Mouse (Mus musculus): ENCODE measurements around the gene Daxx. TPM values are rescaled to one million over a fixed set of nuclear protein-coding genes. Genes with fewer than 3 reads are reported as not detected.
A peak's percentile ranks its signal among the peaks of the same experiment; 100 is the strongest.

The Daxx gene
- polyA plus RNA-seq, 1 experiment: 56.8 TPM

DNA sequence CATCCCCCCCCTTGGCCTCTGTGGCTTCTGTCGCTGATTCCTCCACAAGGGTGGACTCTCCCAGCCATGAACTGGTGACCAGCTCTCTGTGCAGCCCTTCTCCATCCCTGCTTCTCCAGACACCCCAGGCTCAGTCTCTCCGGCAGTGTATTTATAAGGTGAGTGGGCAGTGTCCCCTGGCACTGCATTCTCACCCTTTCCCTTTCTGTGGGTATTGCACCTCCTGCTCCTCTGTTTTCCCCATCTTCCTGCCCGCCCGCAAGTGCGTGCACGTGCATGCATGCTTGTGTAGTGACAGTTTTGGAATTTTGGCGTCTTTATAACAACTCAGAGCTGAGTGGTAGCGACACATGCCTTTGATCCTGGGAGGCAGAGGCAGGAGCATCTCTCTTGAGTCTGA, 4.7 kb downstream of the Daxx start:
- H3K4me3 ChIP-seq (ENCODE audit: extremely low read depth, insufficient read depth, insufficient read length): no peak overlapping the region
- H3K4me1 ChIP-seq (ENCODE audit: control insufficient read depth, insufficient read depth, insufficient read length): peaks cover 14% of the 10 kb centered on the region; the same call in 1 of the 2 replicates
- peaks cover 32% of the 10 kb centered on the region for H3K36me3 ChIP-seq (ENCODE audit: control insufficient read depth, insufficient read depth, low read length)
- no peak for DNase-seq (ENCODE audit: low read depth in 1 of 2, low spot score in 2 of 2)
- H3K27ac ChIP-seq (ENCODE audit: insufficient read depth, low read length): peak overlapping the region; percentile 10
- no peaks in the 10 kb centered on the region for H3K27me3 ChIP-seq (ENCODE audit: control insufficient read depth, insufficient read depth, low read length)
- WGBS: 94% methylated on average over 8 of the region's 8 CpGs
- TF ChIP-seq CTCF (IDR thresholded peaks at IDR 0.05; ENCODE audit: extremely low read depth, insufficient read depth, insufficient read length, insufficient replicate concordance) (no peak), POLR2A (IDR thresholded peaks at IDR 0.05; ENCODE audit: low read depth, low read length) (no peak)

DNA sequence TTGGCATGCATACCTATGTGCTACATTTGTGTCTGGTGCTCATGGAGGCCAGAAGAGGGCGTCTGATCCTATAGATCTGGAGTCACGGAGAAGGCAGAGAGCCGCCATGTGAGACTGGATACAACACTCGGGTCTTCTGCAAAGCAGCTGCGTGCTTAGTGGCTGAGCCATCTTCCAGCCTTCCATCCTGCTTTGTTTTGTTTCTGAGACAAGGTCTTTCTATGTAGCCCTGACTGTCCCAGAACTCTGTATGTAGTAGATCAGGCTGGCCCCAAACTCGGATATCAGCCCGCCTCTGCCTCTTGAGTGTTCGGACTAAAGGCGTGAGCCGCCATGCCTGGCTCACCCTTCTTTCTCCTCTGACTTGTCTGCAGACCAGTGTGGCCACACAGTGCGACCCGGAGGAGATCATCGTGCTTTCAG, 5.8 kb downstream of the Daxx start:
- Histone ChIP-seq H3K4me3 (ENCODE audit: extremely low read depth, insufficient read depth, insufficient read length) (no peak overlapping the region), H3K4me1 (ENCODE audit: control insufficient read depth, insufficient read depth, insufficient read length) (peaks cover 15% of the 10 kb centered on the region; the same call in 1 of the 2 replicates), H3K36me3 (ENCODE audit: control insufficient read depth, insufficient read depth, low read length) (peaks cover 32% of the 10 kb centered on the region), H3K27ac (ENCODE audit: insufficient read depth, low read length) (no peak overlapping the region), H3K27me3 (ENCODE audit: control insufficient read depth, insufficient read depth, low read length) (no peaks in the 10 kb centered on the region)
- no peak for TF ChIP-seq CTCF (IDR thresholded peaks at IDR 0.05; ENCODE audit: extremely low read depth, insufficient read depth, insufficient read length, insufficient replicate concordance)
- WGBS: 85% methylated on average over 13 of the region's 13 CpGs
- DNase-seq (ENCODE audit: low read depth in 1 of 2, low spot score in 2 of 2): no peak

- no peak for TF ChIP-seq CTCF (IDR thresholded peaks at IDR 0.05; ENCODE audit: extremely low read depth, insufficient read depth, insufficient read length, insufficient replicate concordance)
- 0 out of 2 replicates have a peak, but pooled peaks have one; percentile 1 for TF ChIP-seq POLR2A (IDR thresholded peaks at IDR 0.05; ENCODE audit: low read depth, low read length)
- Histone ChIP-seq H3K27ac (ENCODE audit: insufficient read depth, low read length) (peak within 1 kb of the TSS; percentile 64), H3K36me3 (ENCODE audit: control insufficient read depth, insufficient read depth, low read length) (peaks cover 32% of the 10 kb centered on the region), H3K27me3 (ENCODE audit: control insufficient read depth, insufficient read depth, low read length) (no peaks in the 10 kb centered on the region), H3K4me1 (ENCODE audit: control insufficient read depth, insufficient read depth, insufficient read length) (peaks cover 15% of the 10 kb centered on the region; the same call in 1 of the 2 replicates), H3K4me3 (ENCODE audit: extremely low read depth, insufficient read depth, insufficient read length) (peak within 1 kb of the TSS; percentile 63)
- WGBS: under 1% methylated on average over 29 of the region's 34 CpGs
- peak; percentile 94 for DNase-seq (ENCODE audit: low read depth in 1 of 2, low spot score in 2 of 2)
Measured at GRCm38 (mm10) chr17:33915671-33916250, 6.5 kb downstream of the Daxx start, which contains the start of the genes Tapbp and Zbtb22. Gene Tapbp (plus strand): TSS chr17:33915899. Gene Zbtb22 (plus strand): TSS chr17:33915904.

GRCm38 (mm10) chr17:33916294-33916693, 7.1 kb downstream of the Daxx start:
- Histone ChIP-seq H3K27ac (ENCODE audit: insufficient read depth, low read length) (no peak overlapping the region), H3K4me1 (ENCODE audit: control insufficient read depth, insufficient read depth, insufficient read length) (peaks cover 15% of the 10 kb centered on the region; the same call in 1 of the 2 replicates), H3K4me3 (ENCODE audit: extremely low read depth, insufficient read depth, insufficient read length) (peak overlapping the region; percentile 63), H3K36me3 (ENCODE audit: control insufficient read depth, insufficient read depth, low read length) (peaks cover 31% of the 10 kb centered on the region), H3K27me3 (ENCODE audit: control insufficient read depth, insufficient read depth, low read length) (no peaks in the 10 kb centered on the region)
- WGBS: 2% methylated on average over 10 of the region's 20 CpGs
- DNase-seq (ENCODE audit: low read depth in 1 of 2, low spot score in 2 of 2): no peak
- TF ChIP-seq POLR2A (IDR thresholded peaks at IDR 0.05; ENCODE audit: low read depth, low read length): no peak
- TF ChIP-seq CTCF (IDR thresholded peaks at IDR 0.05; ENCODE audit: extremely low read depth, insufficient read depth, insufficient read length, insufficient replicate concordance): no peak

DNA sequence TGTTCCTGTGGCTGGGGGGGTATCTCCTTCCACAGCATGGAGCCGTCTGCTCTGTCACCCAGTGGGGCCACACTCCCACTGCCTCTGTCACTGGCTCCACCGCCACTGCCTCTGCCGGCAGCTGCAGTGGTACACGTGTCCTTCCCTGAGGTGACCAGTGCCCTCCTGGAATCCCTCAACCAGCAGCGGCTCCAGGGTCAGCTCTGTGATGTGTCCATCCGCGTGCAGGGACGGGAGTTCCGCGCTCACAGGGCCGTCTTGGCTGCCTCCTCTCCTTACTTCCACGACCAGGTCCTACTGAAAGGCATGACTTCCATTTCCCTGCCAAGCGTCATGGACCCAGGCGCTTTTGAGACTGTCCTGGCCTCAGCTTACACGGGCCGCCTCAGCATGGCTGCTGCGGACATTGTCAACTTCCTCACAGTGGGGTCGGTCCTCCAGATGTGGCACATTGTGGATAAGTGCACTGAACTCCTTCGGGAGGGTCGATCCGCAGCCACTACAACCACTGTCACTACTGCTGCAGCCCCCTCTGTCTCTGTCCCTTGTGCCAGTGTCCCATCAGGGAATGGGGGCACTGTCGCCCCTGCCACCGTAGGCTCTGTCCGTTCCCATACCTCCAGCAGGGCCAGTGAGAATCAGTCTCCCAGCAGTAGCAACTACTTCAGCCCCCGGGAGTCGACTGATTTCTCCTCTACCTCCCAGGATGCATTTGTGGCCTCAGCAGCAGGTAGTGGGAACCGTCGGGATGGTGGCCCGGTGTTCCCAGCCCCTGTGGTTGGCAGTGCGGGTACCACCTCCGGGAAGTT, 7.8 kb downstream of the Daxx start:
- Histone ChIP-seq H3K4me3 (ENCODE audit: extremely low read depth, insufficient read depth, insufficient read length) (no peak overlapping the region), H3K27ac (ENCODE audit: insufficient read depth, low read length) (no peak overlapping the region), H3K27me3 (ENCODE audit: control insufficient read depth, insufficient read depth, low read length) (no peaks in the 10 kb centered on the region), H3K36me3 (ENCODE audit: control insufficient read depth, insufficient read depth, low read length) (peaks cover 27% of the 10 kb centered on the region), H3K4me1 (ENCODE audit: control insufficient read depth, insufficient read depth, insufficient read length) (peaks cover 15% of the 10 kb centered on the region; the same call in 1 of the 2 replicates)
- DNase-seq (ENCODE audit: low read depth in 1 of 2, low spot score in 2 of 2): no peak
- TF ChIP-seq POLR2A (IDR thresholded peaks at IDR 0.05; ENCODE audit: low read depth, low read length) (no peak), CTCF (IDR thresholded peaks at IDR 0.05; ENCODE audit: extremely low read depth, insufficient read depth, insufficient read length, insufficient replicate concordance) (no peak)
- 88% methylated on average over 31 of the region's 31 CpGs for WGBS

DNA sequence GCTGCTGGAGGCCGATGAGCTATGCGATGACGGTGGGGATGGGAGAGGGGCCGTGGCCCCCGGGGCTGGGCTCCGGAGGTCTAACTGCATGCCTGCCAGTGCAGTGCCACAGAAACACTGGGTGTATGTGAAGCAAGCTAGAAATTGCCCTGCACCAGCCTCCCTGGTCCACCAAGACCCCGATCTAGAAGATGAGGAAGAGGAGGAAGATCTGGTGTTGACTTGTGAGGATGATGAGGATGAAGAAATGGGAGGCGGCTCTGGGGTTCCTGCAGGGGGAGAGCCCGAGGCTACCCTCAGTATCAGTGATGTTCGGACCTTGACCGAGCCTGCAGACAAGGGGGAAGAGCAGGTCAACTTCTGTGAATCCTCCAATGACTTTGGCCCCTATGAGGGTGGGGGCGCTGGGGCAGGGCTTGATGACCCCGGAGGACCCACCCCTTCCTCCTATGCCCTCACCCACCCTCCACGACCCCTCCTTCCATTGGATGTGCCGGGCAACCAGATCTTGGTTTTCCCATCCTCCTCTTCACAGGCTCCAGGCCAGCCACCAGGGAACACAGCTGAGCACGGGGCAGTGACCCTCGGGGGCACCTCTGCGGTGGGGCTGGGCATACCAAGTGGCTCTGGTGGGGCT, 8.6 kb downstream of the Daxx start:
- no peak for TF ChIP-seq CTCF (IDR thresholded peaks at IDR 0.05; ENCODE audit: extremely low read depth, insufficient read depth, insufficient read length, insufficient replicate concordance)
- no peaks in the 10 kb centered on the region for H3K27me3 ChIP-seq (ENCODE audit: control insufficient read depth, insufficient read depth, low read length)
- H3K4me3 ChIP-seq (ENCODE audit: extremely low read depth, insufficient read depth, insufficient read length): no peak overlapping the region
- DNase-seq (ENCODE audit: low read depth in 1 of 2, low spot score in 2 of 2): no peak
- peaks cover 25% of the 10 kb centered on the region for H3K36me3 ChIP-seq (ENCODE audit: control insufficient read depth, insufficient read depth, low read length)
- H3K4me1 ChIP-seq (ENCODE audit: control insufficient read depth, insufficient read depth, insufficient read length): peaks cover 17% of the 10 kb centered on the region; the same call in 1 of the 2 replicates
- no peak overlapping the region for H3K27ac ChIP-seq (ENCODE audit: insufficient read depth, low read length)
- 95% methylated on average over 18 of the region's 18 CpGs for WGBS
